Mouse (Mus musculus) gonadal fat pad, adult 2 months (tissue): ENCODE data around the gene Ankdd1a. TPM values are rescaled to one million over a fixed set of nuclear protein-coding genes. Genes with fewer than 3 reads are reported as not detected.

Source experiments
- DNase-seq: peaks from one replicate; pipeline ENCODE4 v3.0.0-alpha.2; 2012; ENCODE audit warnings: low read depth
- polyA plus RNA-seq: library from polyadenylated mRNA; depleted of rRNA; stranded (reverse); fragments of >200 nt; gene quantifications from 2 replicates; pipeline ENCODE4 v1.2.3, GENCODE M21; 2012

Gene Ankdd1a
- polyA plus RNA-seq, 1 experiment = 0.70 TPM

- no peak for DNase-seq
These were observed 25.8 kb upstream of the Ankdd1a start for GRCm38 (mm10) chr9:65545635-65546412.

- DNase-seq = no peak
These were observed 22.1 kb upstream of the Ankdd1a start for GRCm38 (mm10) chr9:65542111-65542524.

GRCm38 (mm10) chr9:65541126-65542068 is 21.4 kb upstream of the Ankdd1a start:
- no peak for DNase-seq

DNA sequence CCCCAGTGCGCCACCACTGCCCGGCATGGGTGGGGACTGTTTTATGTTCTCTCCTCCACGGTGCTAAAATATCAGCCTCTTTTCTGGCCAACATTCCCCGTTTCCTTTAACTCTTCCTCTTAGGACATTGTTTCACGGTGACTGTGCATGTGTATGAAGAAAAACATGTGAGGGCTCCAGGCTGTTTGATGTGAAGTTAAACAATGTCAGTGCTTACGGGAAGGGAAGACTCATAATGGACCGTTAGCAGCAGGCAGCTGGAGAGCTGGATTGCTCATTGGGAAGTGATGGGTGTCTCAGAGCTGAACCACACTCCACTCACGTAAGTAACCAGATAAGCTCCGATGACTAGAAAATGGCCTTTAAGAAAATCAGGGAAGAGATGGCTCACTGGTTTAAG is 19.7 kb upstream of the Ankdd1a start:
- no peak for DNase-seq

DNA sequence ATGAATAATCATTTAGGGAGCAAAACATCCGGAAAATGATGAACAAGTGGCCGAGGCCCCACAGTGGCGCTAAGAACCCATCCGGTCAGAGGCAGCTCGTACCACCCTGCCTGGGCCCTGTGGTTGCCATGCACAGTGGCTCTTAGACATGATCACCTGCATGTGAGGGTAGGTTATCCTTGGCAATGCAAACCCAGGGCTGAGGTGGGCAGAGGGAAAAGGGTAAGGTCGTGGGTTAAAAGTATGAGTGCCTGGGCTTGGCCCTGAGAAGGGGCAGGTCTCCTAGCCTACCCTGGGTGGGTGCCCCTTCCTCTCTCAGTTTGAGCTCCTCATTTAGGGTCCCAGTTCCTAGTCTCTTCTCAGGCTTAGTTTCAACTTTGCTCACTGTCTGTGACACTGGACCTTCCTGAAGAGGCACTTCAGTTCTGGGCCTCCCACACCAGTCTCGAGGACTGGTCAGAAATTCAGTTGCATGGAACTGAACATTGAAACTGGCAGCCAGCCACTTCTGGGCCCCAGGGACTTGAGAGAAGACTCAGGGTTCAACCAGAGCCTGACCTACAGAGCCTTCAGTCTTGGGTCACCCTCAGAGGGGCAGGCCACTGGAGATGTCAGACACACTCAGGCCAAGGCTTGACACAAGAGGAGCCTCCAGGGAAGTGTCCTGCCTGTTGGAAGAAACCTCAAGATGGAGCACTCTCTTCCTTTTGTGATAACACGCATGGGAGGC is 18.1 kb upstream of the Ankdd1a start:
- no peak for DNase-seq

DNA sequence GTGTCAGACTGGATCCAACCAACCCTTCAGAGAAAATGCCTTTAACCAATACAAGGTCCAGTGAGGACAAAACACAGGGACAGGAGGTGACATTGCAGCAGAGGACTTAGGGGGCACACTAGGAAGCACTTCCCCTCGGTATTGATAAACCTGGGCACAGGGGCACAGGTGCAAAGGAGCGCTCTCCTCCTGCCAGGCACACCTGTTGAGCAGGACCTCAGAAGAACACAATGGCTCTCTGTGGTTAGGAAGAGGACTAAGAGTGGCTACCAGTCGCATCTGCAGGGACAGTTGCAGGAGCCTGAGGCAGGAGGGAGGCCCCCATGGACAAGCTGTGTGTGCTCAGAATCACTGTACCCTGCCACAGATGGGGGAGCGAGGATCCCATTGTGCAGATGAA is 16.5 kb upstream of the Ankdd1a start:
- no peak for DNase-seq

GRCm38 (mm10) chr9:65535789-65536469 is 15.9 kb upstream of the Ankdd1a start:
- DNase-seq = no peak

- no peak for DNase-seq
These were observed 15.3 kb upstream of the Ankdd1a start for GRCm38 (mm10) chr9:65535191-65535722.

DNA sequence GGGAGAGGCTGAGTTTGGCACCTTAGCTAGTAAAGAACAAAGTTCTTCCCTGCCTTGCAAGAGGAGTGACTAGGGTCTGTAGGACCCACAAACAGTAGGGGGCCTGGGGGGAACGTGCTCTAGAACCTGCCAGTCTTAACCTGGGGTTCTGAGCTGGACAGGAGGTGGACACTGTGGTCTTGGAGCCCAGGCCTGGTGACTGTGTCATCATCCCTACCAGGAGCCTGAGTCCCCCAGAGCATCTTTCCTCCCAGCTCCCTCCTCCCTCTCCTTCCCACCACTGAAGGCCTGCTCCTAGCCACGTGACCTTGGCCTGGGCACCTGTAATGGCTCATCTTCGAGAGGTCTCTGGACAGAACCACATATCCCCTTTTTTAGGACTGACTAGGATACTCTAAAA is 14.1 kb upstream of the Ankdd1a start:
- DNase-seq = no peak

DNA sequence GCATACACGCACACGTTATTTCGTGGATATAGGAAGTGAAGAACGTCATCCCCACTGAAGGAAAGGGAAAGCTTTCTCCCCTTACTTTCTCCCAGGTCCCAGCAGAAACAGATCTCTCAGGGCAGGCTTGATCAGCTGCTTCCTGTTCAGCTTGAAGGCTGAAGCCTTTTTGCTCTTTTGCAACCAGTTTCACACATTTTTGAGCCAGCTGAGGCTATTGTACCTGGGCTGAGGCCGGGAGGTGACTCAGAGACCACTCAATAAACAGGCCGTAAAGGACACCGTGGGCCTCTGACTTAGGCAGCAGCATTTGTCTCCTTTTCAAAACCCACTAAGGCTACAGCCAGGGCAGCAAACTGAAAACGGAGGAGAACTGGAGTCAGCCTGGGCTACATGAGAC is 13.0 kb upstream of the Ankdd1a start:
- no peak for DNase-seq

DNA sequence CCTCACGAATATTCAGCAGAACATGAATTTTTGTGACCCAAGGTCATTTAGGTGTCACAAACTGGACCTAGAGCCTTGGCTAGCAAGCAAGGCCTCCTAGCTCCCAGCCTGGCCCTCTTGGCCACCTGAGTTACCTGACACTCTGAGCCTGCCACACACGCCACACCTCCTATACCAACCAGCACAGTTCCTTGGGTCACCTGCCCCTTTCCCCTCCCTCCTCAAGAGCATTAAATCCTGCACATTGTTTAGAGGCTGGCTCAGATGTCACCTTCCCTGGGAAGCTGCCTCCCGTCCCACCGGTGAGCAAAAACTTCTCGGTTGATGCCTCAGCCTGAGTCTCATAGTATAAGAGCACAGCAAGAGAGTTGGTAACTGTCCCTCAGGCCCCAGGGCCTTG is 11.3 kb upstream of the Ankdd1a start:
- no peak for DNase-seq

DNA sequence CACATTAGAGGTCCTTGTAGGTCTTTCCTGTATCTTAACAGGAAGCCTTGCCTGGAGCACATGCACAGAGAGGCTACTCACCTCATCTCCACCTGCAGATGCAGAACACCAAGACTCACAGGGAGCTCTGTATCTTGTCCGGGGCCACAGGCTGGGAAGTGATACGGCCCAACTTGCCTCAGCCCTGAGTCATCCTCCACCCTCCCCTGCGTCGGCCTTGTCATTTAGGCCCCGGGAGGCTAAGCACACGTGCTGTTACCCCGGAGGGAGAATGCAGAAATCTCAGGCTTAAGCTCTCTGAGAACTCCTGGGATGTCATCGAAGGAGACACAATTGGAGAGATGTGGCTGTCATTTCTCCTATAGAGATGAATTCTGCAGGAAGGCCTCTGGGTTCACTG is 9.7 kb upstream of the Ankdd1a start:
- no peak for DNase-seq

- no peak for DNase-seq
These were observed 8.5 kb upstream of the Ankdd1a start for GRCm38 (mm10) chr9:65528417-65529038.

GRCm38 (mm10) chr9:65525445-65526195 is 5.6 kb upstream of the Ankdd1a start:
- DNase-seq = no peak

- DNase-seq = no peak
These were observed 3.8 kb upstream of the Ankdd1a start for GRCm38 (mm10) chr9:65523611-65524364.

DNA sequence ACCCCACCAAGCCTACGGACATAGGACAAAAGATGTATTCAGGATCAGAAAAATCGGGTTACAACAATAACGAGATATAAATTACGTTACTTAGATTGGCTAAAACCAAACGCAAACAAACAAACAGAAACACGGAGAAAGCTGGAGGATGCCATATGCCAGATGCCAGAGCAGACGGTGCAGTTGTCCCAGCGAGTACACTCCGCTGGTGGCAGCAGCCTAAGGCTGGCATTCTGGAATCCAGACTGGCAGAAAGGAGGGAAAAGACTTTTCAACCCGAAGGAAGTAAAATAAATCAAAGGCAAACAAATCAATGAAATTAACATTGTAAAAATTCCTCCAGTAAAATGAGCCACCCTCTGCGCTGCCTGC is 498 bp upstream of the Ankdd1a start:
- no peak for DNase-seq

DNA sequence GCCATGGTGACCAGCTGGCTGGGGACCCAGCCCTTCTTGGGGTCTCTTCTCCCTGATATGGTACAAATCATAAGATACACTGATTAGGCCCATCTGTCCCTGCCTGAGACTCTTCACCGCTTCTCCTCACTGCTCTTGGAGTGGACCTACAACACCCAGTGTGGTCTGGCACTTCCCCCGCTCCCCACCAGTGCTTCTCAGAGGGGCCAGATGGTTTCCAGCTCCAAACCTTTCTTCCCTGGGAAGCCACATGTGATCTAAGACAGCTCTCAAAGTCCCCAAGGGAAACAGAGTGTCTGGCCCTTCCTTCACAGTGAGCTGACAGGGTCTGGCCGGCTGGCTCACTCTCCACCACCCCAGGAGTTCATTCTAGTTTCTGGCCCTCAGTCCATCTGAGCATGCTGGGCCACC is 5.1 kb downstream of the Ankdd1a start:
- no peak for DNase-seq

DNA sequence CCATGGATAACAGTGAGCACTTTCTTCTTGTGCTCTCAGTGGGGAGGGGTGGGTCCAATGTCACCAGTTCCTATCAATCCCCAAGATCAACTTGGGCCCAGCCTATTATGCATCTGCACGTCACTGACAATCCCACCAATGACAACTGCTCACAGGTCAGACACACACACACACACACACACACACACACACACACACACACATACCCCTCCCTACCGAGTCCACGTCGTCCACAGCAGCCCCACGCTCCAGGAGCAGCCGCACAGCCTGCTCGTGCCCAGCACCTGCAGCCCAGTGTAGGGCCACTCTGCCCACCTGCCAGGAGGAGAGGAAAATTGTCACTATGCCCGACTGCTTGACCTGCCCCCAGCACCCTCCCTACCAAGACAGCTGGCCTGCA is 5.6 kb downstream of the Ankdd1a start:
- DNase-seq = no peak

DNA sequence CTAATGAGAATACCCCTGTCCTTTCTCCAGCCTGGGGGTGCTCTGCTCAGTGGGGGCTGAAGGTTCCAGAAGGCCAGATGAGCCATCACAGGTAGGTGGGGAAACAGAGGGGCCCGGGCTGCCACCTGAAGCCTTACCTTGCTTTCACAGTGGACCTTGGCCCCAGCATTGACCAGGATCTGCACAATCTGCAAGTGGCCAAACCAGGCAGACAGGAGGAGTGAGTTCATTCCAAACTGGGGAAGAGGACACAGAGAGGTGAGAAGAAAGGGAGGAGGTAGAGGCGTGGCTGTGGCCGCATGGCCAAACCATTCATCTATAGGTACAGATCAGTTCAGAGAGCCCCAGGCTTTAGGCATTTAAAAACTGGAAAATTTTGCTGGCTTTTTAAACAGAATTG is 7.5 kb downstream of the Ankdd1a start:
- no peak for DNase-seq
